Mouse (Mus musculus) limb, embryonic 13.5 days (tissue): ENCODE data around the gene Znhit6. TPM values are rescaled to one million over a fixed set of nuclear protein-coding genes. Genes with fewer than 3 reads are reported as not detected.

Experiments
- ATAC-seq: fragments of 200-750 bp; cut with Nextera tagmentation; 2 replicates; pipeline ENCODE4 v1.8.0; 2017; ENCODE audit warnings: low read depth, moderate number of reproducible peaks, moderate TSS enrichment; ENCODE audit not compliant: low FRiP score
- H3K27ac ChIP-seq: fragments of 300-500 bp; sonication (generic); 2 replicates; pipeline ENCODE4 v1.5.1; 2015; ENCODE audit warnings: inconsistent platforms, mild to moderate bottlenecking, moderate library complexity
- H3K27me3 ChIP-seq: fragments of 300-500 bp; sonication (generic); 2 replicates; pipeline ENCODE4 v1.6.1; 2015; ENCODE audit warnings: mild to moderate bottlenecking, inconsistent platforms
- H3K36me3 ChIP-seq: fragments of 300-500 bp; sonication (generic); 2 replicates; pipeline ENCODE4 v1.6.1; 2015; ENCODE audit warnings: inconsistent platforms, mild to moderate bottlenecking, moderate library complexity
- H3K4me1 ChIP-seq: fragments of 300-500 bp; sonication (generic); 2 replicates; pipeline ENCODE4 v1.6.1; 2015; ENCODE audit warnings: inconsistent platforms
- H3K4me2 ChIP-seq: fragments of 300-500 bp; sonication (generic); replicated peaks from 2 replicates; pipeline ENCODE4 v1.6.1; 2015; ENCODE audit warnings: inconsistent platforms, mild to moderate bottlenecking, moderate library complexity
- H3K4me3 ChIP-seq: fragments of 300-500 bp; sonication (generic); 2 replicates; pipeline ENCODE4 v1.5.1; 2015; ENCODE audit warnings: moderate library complexity, mild to moderate bottlenecking, inconsistent platforms
- H3K9ac ChIP-seq: fragments of 300-500 bp; sonication (generic); 2 replicates; pipeline ENCODE4 v1.6.1; 2015; ENCODE audit warnings: mild to moderate bottlenecking, inconsistent platforms
- H3K9me3 ChIP-seq: fragments of 300-500 bp; sonication (generic); 2 replicates; pipeline ENCODE4 v1.6.1; 2016; ENCODE audit warnings: inconsistent platforms
- WGBS: fragments of 180-500 bp; shearing (Covaris S2); methylation state at CpG from one replicate; pipeline ENCODE4 v1.1.7; 2015; 5-methylcytosine and 5-hydroxymethylcytosine counted together
- polyA plus RNA-seq: library from polyadenylated mRNA; unstranded; fragments of >200 nt; fragmentation: Nextera tagmentation; extraction: Ambion mirVana; gene quantifications from 2 replicates; pipeline ENCODE4 v1.2.1, GENCODE M21; 2015

Znhit6 gene
- polyA plus RNA-seq, 1 experiment from 2014 or later = 41.6 TPM

- H3K36me3 ChIP-seq = no peaks in the 10 kb centered on the region
- no peak overlapping the region for H3K27ac ChIP-seq
- ATAC-seq = no peak
- 69% methylated on average over 4 of the region's 4 CpGs for WGBS
- no peak overlapping the region for H3K9ac ChIP-seq
- H3K4me1 ChIP-seq = peaks cover 30% of the 10 kb centered on the region
- H3K4me2 ChIP-seq = no peak overlapping the region
- H3K9me3 ChIP-seq = no peaks in the 10 kb centered on the region
- no peak overlapping the region for H3K4me3 ChIP-seq
- no peaks in the 10 kb centered on the region for H3K27me3 ChIP-seq
Observed at GRCm38 (mm10) chr3:145613234-145613633, 37.2 kb downstream of the Znhit6 start.

- no peaks in the 10 kb centered on the region for H3K27me3 ChIP-seq
- peak overlapping the region; percentile 62 for H3K27ac ChIP-seq
- peaks cover 35% of the 10 kb centered on the region for H3K4me1 ChIP-seq
- ATAC-seq = peak; percentile 66
- no peaks in the 10 kb centered on the region for H3K36me3 ChIP-seq
- H3K4me3 ChIP-seq = no peak overlapping the region
- H3K4me2 ChIP-seq = peak overlapping the region; percentile 39
- H3K9me3 ChIP-seq = no peaks in the 10 kb centered on the region; the same call in 1 of the 2 replicates
- WGBS = 10% methylated on average over 17 of the region's 17 CpGs
- 0 out of 2 replicates have a peak overlapping the region, but pooled peaks have one; percentile 31 for H3K9ac ChIP-seq
Observed at GRCm38 (mm10) chr3:145614362-145615115, 38.5 kb downstream of the Znhit6 start.

DNA sequence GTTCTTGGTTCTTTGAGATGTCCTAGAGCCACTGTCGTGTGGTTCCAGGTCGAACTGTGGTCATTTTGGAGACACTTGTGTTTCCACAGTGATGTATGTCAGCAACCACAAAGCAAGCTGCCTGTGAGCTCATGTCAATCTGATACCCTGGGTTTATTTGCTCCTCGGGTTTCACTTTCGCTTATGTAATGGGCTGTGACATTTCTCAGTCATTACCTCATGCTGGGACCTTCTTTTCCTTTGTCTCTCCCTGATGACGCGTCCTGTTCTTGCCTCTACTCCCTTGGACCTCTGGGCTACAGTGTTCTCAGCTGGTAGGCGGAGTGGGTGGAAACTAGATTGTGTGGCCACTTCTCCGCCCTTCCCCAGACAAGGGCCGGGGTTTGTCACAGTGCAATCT lies 42.3 kb downstream of the Znhit6 start:
- H3K4me2 ChIP-seq = no peak overlapping the region
- no peak overlapping the region for H3K9ac ChIP-seq
- H3K36me3 ChIP-seq = no peaks in the 10 kb centered on the region
- no peak overlapping the region for H3K4me3 ChIP-seq
- H3K4me1 ChIP-seq = peaks cover 33% of the 10 kb centered on the region
- H3K27me3 ChIP-seq = no peaks in the 10 kb centered on the region
- WGBS = 73% methylated on average over 9 of the region's 9 CpGs
- no peak overlapping the region for H3K27ac ChIP-seq
- no peaks in the 10 kb centered on the region; the same call in 1 of the 2 replicates for H3K9me3 ChIP-seq
- no peak for ATAC-seq

DNA sequence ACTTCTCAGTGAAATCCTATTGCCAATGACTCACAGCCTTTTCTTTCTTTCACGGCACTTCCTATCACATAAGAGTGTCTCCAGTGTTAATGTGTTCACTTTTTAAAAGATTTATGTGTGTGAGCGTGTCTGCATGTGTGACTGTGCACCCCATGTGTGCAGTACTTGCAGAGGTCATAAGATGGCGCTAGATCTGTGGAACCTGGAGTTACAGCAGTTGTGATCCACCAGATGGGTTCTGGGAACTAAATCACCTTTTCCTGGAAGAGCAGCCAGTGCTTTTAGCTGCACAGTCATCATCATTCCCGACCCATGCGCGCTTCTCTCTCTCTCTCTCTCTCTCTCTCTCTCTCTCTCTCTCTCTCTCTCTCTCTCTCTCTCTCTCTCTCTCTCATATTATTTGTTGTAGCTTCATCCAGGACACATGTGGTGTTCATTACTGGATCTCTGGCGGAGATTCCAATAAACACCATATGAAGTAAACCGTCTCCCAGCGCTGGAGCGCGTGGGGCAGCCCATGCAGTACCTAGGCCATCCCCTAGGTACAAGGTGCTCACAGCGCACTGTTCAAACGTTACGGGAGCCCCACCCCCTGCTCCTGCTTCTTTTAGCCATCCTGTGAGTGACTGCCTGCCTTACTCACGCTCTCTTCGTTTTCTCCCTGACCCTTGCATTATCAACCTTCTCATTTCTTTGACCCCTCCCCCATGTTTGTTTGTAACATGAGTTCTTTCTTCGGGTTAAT lies 43.8 kb downstream of the Znhit6 start:
- 70% methylated on average over 17 of the region's 17 CpGs for WGBS
- Histone ChIP-seq H3K4me2 (no peak overlapping the region), H3K4me1 (peaks cover 18% of the 10 kb centered on the region), H3K4me3 (no peak overlapping the region), H3K27ac (no peak overlapping the region), H3K9ac (no peak overlapping the region), H3K36me3 (no peaks in the 10 kb centered on the region), H3K27me3 (no peaks in the 10 kb centered on the region), H3K9me3 (no peaks in the 10 kb centered on the region; the same call in 1 of the 2 replicates)
- ATAC-seq = no peak

GRCm38 (mm10) chr3:145621209-145621608 lies 45.2 kb downstream of the Znhit6 start:
- Histone ChIP-seq H3K4me2 (no peak overlapping the region), H3K27ac (no peak overlapping the region), H3K27me3 (no peaks in the 10 kb centered on the region), H3K36me3 (no peaks in the 10 kb centered on the region), H3K4me1 (0 out of 2 replicates have a peak, but pooled peaks cover 6% of the 10 kb centered on the region), H3K9ac (no peak overlapping the region), H3K4me3 (no peak overlapping the region), H3K9me3 (no peaks in the 10 kb centered on the region; the same call in 1 of the 2 replicates)
- WGBS = 78% methylated on average over 4 of the region's 4 CpGs
- no peak for ATAC-seq

GRCm38 (mm10) chr3:145623047-145623446 lies 47.0 kb downstream of the Znhit6 start:
- Histone ChIP-seq H3K27me3 (no peaks in the 10 kb centered on the region), H3K4me3 (no peak overlapping the region), H3K4me1 (0 out of 2 replicates have a peak, but pooled peaks cover 6% of the 10 kb centered on the region), H3K36me3 (no peaks in the 10 kb centered on the region), H3K27ac (no peak overlapping the region), H3K9ac (no peak overlapping the region), H3K4me2 (no peak overlapping the region), H3K9me3 (no peaks in the 10 kb centered on the region; the same call in 1 of the 2 replicates)
- ATAC-seq = no peak
- 84% methylated on average over 12 of the region's 12 CpGs for WGBS

GRCm38 (mm10) chr3:145624786-145625185 lies 48.8 kb downstream of the Znhit6 start:
- Histone ChIP-seq H3K9ac (no peak overlapping the region), H3K27ac (no peak overlapping the region), H3K9me3 (no peaks in the 10 kb centered on the region), H3K27me3 (no peaks in the 10 kb centered on the region), H3K4me2 (no peak overlapping the region), H3K4me3 (no peak overlapping the region), H3K36me3 (no peaks in the 10 kb centered on the region), H3K4me1 (no peaks in the 10 kb centered on the region)
- 86% methylated on average over 4 of the region's 4 CpGs for WGBS
- ATAC-seq = no peak

DNA sequence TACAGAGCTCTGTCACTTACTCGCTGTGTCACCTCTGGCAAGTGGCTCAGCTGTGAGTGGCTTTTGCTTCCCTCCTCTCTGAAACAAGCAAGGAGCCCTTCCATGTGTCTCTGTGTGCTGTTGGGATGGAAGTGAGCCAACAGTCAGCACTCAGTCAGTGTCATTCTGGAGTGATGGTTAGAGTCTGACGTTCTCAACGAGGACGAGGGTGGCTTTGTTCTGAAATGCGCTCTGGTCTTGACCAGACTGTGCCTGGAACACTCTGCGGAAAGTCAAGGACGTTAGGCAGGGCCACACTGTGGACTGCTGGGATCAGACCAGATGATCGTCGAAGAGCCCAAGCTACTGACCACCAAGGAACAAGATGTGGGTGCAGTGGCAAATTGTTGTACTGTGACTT lies 49.5 kb downstream of the Znhit6 start:
- Histone ChIP-seq H3K9ac (no peak overlapping the region), H3K36me3 (no peaks in the 10 kb centered on the region), H3K9me3 (no peaks in the 10 kb centered on the region), H3K4me1 (no peaks in the 10 kb centered on the region), H3K4me2 (no peak overlapping the region), H3K27me3 (no peaks in the 10 kb centered on the region), H3K27ac (no peak overlapping the region), H3K4me3 (no peak overlapping the region)
- WGBS = 84% methylated on average over 9 of the region's 9 CpGs
- ATAC-seq = no peak

GRCm38 (mm10) chr3:145626063-145626462 lies 50.1 kb downstream of the Znhit6 start:
- H3K27ac ChIP-seq = no peak overlapping the region
- no peak overlapping the region for H3K9ac ChIP-seq
- no peak for ATAC-seq
- H3K9me3 ChIP-seq = no peaks in the 10 kb centered on the region
- H3K4me3 ChIP-seq = no peak overlapping the region
- no peak overlapping the region for H3K4me2 ChIP-seq
- H3K4me1 ChIP-seq = no peaks in the 10 kb centered on the region
- no peaks in the 10 kb centered on the region for H3K36me3 ChIP-seq
- no peaks in the 10 kb centered on the region for H3K27me3 ChIP-seq
- WGBS = 88% methylated on average over 1 of the region's 1 CpGs

DNA sequence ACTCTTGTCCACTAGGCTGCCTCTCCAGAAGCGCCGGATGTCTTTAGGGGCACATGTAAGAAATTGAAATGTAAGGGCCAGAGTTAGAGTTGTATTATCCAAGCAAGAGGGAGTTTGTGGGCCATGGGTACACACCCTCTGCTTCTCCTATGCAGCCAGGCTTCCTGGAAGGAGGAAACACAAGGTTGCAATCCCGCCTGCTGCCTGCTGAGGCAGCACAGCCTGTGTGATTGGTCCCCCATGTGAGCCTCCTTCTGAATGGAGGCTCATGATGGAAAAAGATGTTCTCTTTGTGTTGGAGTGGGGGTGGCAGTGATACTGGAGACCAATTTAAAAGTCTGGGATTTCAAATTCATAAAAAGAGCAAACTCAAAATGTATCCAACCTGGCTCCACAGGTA lies 51.8 kb downstream of the Znhit6 start:
- Histone ChIP-seq H3K9ac (no peak overlapping the region), H3K27ac (no peak overlapping the region), H3K36me3 (no peaks in the 10 kb centered on the region), H3K4me2 (no peak overlapping the region), H3K9me3 (no peaks in the 10 kb centered on the region), H3K4me3 (no peak overlapping the region), H3K27me3 (no peaks in the 10 kb centered on the region), H3K4me1 (peaks cover 6% of the 10 kb centered on the region)
- ATAC-seq = no peak
- WGBS = 76% methylated on average over 3 of the region's 3 CpGs

- H3K4me2 ChIP-seq = no peak overlapping the region
- H3K9me3 ChIP-seq = no peaks in the 10 kb centered on the region
- no peak for ATAC-seq
- peaks cover 14% of the 10 kb centered on the region for H3K4me1 ChIP-seq
- H3K4me3 ChIP-seq = no peak overlapping the region
- no peaks in the 10 kb centered on the region for H3K36me3 ChIP-seq
- no peak overlapping the region for H3K9ac ChIP-seq
- H3K27ac ChIP-seq = no peak overlapping the region
- WGBS = 82% methylated on average over 5 of the region's 5 CpGs
- H3K27me3 ChIP-seq = no peaks in the 10 kb centered on the region
Observed at GRCm38 (mm10) chr3:145628643-145629042, 52.6 kb downstream of the Znhit6 start.

DNA sequence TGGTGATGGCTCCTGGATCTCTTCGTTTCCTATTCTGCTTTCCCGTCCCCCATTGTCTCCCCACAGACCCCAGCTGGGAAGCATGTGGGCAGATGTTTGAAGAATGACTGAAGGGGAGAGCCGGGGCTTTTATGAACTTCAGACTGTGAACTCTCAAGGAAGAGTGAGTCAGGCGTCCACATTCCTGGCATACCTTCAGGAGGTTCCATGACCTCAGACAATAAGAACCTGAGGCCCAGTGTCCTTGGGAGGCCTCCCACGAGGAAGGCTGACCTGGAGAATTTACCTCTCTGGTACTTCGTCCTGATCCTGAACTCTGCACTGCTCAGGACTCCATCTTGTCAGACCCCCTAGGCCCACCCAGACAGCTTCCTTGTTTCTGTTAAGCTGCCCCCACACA lies 56.9 kb downstream of the Znhit6 start:
- Histone ChIP-seq H3K9me3 (no peaks in the 10 kb centered on the region), H3K36me3 (no peaks in the 10 kb centered on the region), H3K9ac (no peak overlapping the region; the same call in 1 of the 2 replicates), H3K4me3 (no peak overlapping the region), H3K4me1 (peaks cover 14% of the 10 kb centered on the region), H3K27ac (no peak overlapping the region), H3K27me3 (no peaks in the 10 kb centered on the region), H3K4me2 (no peak overlapping the region)
- ATAC-seq = no peak
- 20% methylated on average over 6 of the region's 6 CpGs for WGBS
